Mouse (Mus musculus): ENCODE measurements at regions not wholly inside any gene's neighbourhood (a gene's known extent, or its start where the extent isn't known, plus 50 kb on each side); places are given as distances from the start of the nearest gene placed in this dataset.

GRCm38 (mm10) chr8:115871381-115871780 lies 163.8 kb upstream of the Maf start:
- H3K27me3 ChIP-seq (ENCODE audit: control insufficient read depth, insufficient read depth, low read length), result no peaks in the 10 kb centered on the region
- WGBS, result 51% methylated on average over 5 of the region's 5 CpGs
- no peaks in the 10 kb centered on the region for H3K36me3 ChIP-seq (ENCODE audit: control insufficient read depth, insufficient read depth, low read length)
- ATAC-seq (ENCODE audit: low read depth), result no peak
- H3K27ac ChIP-seq (ENCODE audit: low read depth, low read length), result no peak overlapping the region
- no peaks in the 10 kb centered on the region for H3K9me3 ChIP-seq (ENCODE audit: control insufficient read depth, low read length)
- no peak overlapping the region for H3K4me3 ChIP-seq (ENCODE audit: low read depth, low read length)
- H3K4me1 ChIP-seq (ENCODE audit: control insufficient read depth, insufficient read depth, low read length), result no peaks in the 10 kb centered on the region
- no peak overlapping the region for H3K4me2 ChIP-seq (ENCODE audit: low read depth, low read length)
- H3K9ac ChIP-seq (replicated peaks; ENCODE audit: low read depth, low read length), result no peak overlapping the region

GRCm38 (mm10) chr8:115861381-115861780 lies 153.8 kb upstream of the Maf start:
- Histone ChIP-seq H3K4me1 (ENCODE audit: control insufficient read depth, insufficient read depth, low read length) (no peaks in the 10 kb centered on the region), H3K4me2 (ENCODE audit: low read depth, low read length) (no peak overlapping the region), H3K27me3 (ENCODE audit: control insufficient read depth, insufficient read depth, low read length) (no peaks in the 10 kb centered on the region), H3K36me3 (ENCODE audit: control insufficient read depth, insufficient read depth, low read length) (no peaks in the 10 kb centered on the region), H3K9me3 (ENCODE audit: control insufficient read depth, low read length) (no peaks in the 10 kb centered on the region), H3K27ac (ENCODE audit: low read depth, low read length) (no peak overlapping the region), H3K9ac (replicated peaks; ENCODE audit: low read depth, low read length) (no peak overlapping the region), H3K4me3 (ENCODE audit: low read depth, low read length) (no peak overlapping the region)
- 92% methylated on average over 3 of the region's 3 CpGs for WGBS
- no peak for ATAC-seq (ENCODE audit: low read depth)

GRCm38 (mm10) chr8:115859406-115859805 lies 151.8 kb upstream of the Maf start:
- Histone ChIP-seq H3K4me2 (ENCODE audit: low read depth, low read length) (no peak overlapping the region), H3K4me1 (ENCODE audit: control insufficient read depth, insufficient read depth, low read length) (no peaks in the 10 kb centered on the region), H3K9ac (replicated peaks; ENCODE audit: low read depth, low read length) (no peak overlapping the region), H3K27me3 (ENCODE audit: control insufficient read depth, insufficient read depth, low read length) (no peaks in the 10 kb centered on the region), H3K27ac (ENCODE audit: low read depth, low read length) (no peak overlapping the region), H3K36me3 (ENCODE audit: control insufficient read depth, insufficient read depth, low read length) (no peaks in the 10 kb centered on the region), H3K9me3 (ENCODE audit: control insufficient read depth, low read length) (no peaks in the 10 kb centered on the region), H3K4me3 (ENCODE audit: low read depth, low read length) (no peak overlapping the region)
- WGBS, result 88% methylated on average over 8 of the region's 8 CpGs
- ATAC-seq (ENCODE audit: low read depth), result no peak

GRCm38 (mm10) chr8:115856816-115857215 lies 149.2 kb upstream of the Maf start:
- H3K9ac ChIP-seq (replicated peaks; ENCODE audit: low read depth, low read length), result no peak overlapping the region
- no peak overlapping the region for H3K4me3 ChIP-seq (ENCODE audit: low read depth, low read length)
- H3K4me1 ChIP-seq (ENCODE audit: control insufficient read depth, insufficient read depth, low read length), result no peaks in the 10 kb centered on the region
- no peaks in the 10 kb centered on the region for H3K36me3 ChIP-seq (ENCODE audit: control insufficient read depth, insufficient read depth, low read length)
- H3K9me3 ChIP-seq (ENCODE audit: control insufficient read depth, low read length), result no peaks in the 10 kb centered on the region
- H3K27me3 ChIP-seq (ENCODE audit: control insufficient read depth, insufficient read depth, low read length), result no peaks in the 10 kb centered on the region
- H3K4me2 ChIP-seq (ENCODE audit: low read depth, low read length), result no peak overlapping the region
- 92% methylated on average over 10 of the region's 10 CpGs for WGBS
- no peak for ATAC-seq (ENCODE audit: low read depth)
- H3K27ac ChIP-seq (ENCODE audit: low read depth, low read length), result no peak overlapping the region

- Histone ChIP-seq H3K4me2 (ENCODE audit: low read depth, low read length) (no peak overlapping the region), H3K9me3 (ENCODE audit: control insufficient read depth, low read length) (no peaks in the 10 kb centered on the region), H3K4me3 (ENCODE audit: low read depth, low read length) (no peak overlapping the region), H3K9ac (replicated peaks; ENCODE audit: low read depth, low read length) (no peak overlapping the region), H3K27ac (ENCODE audit: low read depth, low read length) (no peak overlapping the region), H3K4me1 (ENCODE audit: control insufficient read depth, insufficient read depth, low read length) (no peaks in the 10 kb centered on the region), H3K36me3 (ENCODE audit: control insufficient read depth, insufficient read depth, low read length) (no peaks in the 10 kb centered on the region), H3K27me3 (ENCODE audit: control insufficient read depth, insufficient read depth, low read length) (no peaks in the 10 kb centered on the region)
- no peak for ATAC-seq (ENCODE audit: low read depth)
- WGBS, result 81% methylated on average over 8 of the region's 8 CpGs
These were observed 148.5 kb upstream of the Maf start for GRCm38 (mm10) chr8:115855934-115856629.

GRCm38 (mm10) chr8:115854209-115854900 lies 146.8 kb upstream of the Maf start:
- Histone ChIP-seq H3K36me3 (ENCODE audit: control insufficient read depth, insufficient read depth, low read length) (no peaks in the 10 kb centered on the region), H3K9ac (replicated peaks; ENCODE audit: low read depth, low read length) (no peak overlapping the region), H3K4me1 (ENCODE audit: control insufficient read depth, insufficient read depth, low read length) (no peaks in the 10 kb centered on the region), H3K9me3 (ENCODE audit: control insufficient read depth, low read length) (no peaks in the 10 kb centered on the region), H3K4me3 (ENCODE audit: low read depth, low read length) (no peak overlapping the region), H3K4me2 (ENCODE audit: low read depth, low read length) (no peak overlapping the region), H3K27me3 (ENCODE audit: control insufficient read depth, insufficient read depth, low read length) (no peaks in the 10 kb centered on the region), H3K27ac (ENCODE audit: low read depth, low read length) (no peak overlapping the region)
- WGBS, result 89% methylated on average over 9 of the region's 9 CpGs
- no peak for ATAC-seq (ENCODE audit: low read depth)

GRCm38 (mm10) chr8:115850552-115850951 lies 143.0 kb upstream of the Maf start:
- H3K36me3 ChIP-seq (ENCODE audit: control insufficient read depth, insufficient read depth, low read length), result no peaks in the 10 kb centered on the region
- no peaks in the 10 kb centered on the region for H3K9me3 ChIP-seq (ENCODE audit: control insufficient read depth, low read length)
- H3K9ac ChIP-seq (replicated peaks; ENCODE audit: low read depth, low read length), result no peak overlapping the region
- no peak overlapping the region for H3K27ac ChIP-seq (ENCODE audit: low read depth, low read length)
- H3K4me3 ChIP-seq (ENCODE audit: low read depth, low read length), result no peak overlapping the region
- WGBS, result 75% methylated on average over 1 of the region's 1 CpGs
- no peak for ATAC-seq (ENCODE audit: low read depth)
- H3K27me3 ChIP-seq (ENCODE audit: control insufficient read depth, insufficient read depth, low read length), result no peaks in the 10 kb centered on the region
- no peak overlapping the region for H3K4me2 ChIP-seq (ENCODE audit: low read depth, low read length)
- no peaks in the 10 kb centered on the region for H3K4me1 ChIP-seq (ENCODE audit: control insufficient read depth, insufficient read depth, low read length)

- no peak overlapping the region for H3K27ac ChIP-seq (ENCODE audit: low read depth, low read length)
- ATAC-seq (ENCODE audit: low read depth), result no peak
- no peaks in the 10 kb centered on the region for H3K27me3 ChIP-seq (ENCODE audit: control insufficient read depth, insufficient read depth, low read length)
- H3K4me1 ChIP-seq (ENCODE audit: control insufficient read depth, insufficient read depth, low read length), result no peaks in the 10 kb centered on the region
- H3K9ac ChIP-seq (replicated peaks; ENCODE audit: low read depth, low read length), result no peak overlapping the region
- H3K36me3 ChIP-seq (ENCODE audit: control insufficient read depth, insufficient read depth, low read length), result no peaks in the 10 kb centered on the region
- H3K4me3 ChIP-seq (ENCODE audit: low read depth, low read length), result no peak overlapping the region
- H3K9me3 ChIP-seq (ENCODE audit: control insufficient read depth, low read length), result no peaks in the 10 kb centered on the region
- no peak overlapping the region for H3K4me2 ChIP-seq (ENCODE audit: low read depth, low read length)
These were observed 125.8 kb upstream of the Maf start for GRCm38 (mm10) chr8:115833391-115833790.

GRCm38 (mm10) chr8:115831675-115832074 lies 124.1 kb upstream of the Maf start:
- H3K4me2 ChIP-seq (ENCODE audit: low read depth, low read length), result no peak overlapping the region
- no peaks in the 10 kb centered on the region for H3K27me3 ChIP-seq (ENCODE audit: control insufficient read depth, insufficient read depth, low read length)
- no peak overlapping the region for H3K9ac ChIP-seq (replicated peaks; ENCODE audit: low read depth, low read length)
- no peaks in the 10 kb centered on the region for H3K36me3 ChIP-seq (ENCODE audit: control insufficient read depth, insufficient read depth, low read length)
- ATAC-seq (ENCODE audit: low read depth), result no peak
- no peak overlapping the region for H3K4me3 ChIP-seq (ENCODE audit: low read depth, low read length)
- no peaks in the 10 kb centered on the region for H3K4me1 ChIP-seq (ENCODE audit: control insufficient read depth, insufficient read depth, low read length)
- no peak overlapping the region for H3K27ac ChIP-seq (ENCODE audit: low read depth, low read length)
- 50% methylated on average over 1 of the region's 1 CpGs for WGBS
- no peaks in the 10 kb centered on the region for H3K9me3 ChIP-seq (ENCODE audit: control insufficient read depth, low read length)
